Mouse (Mus musculus) kidney, embryonic 14.5 days (tissue): ENCODE measurements around the gene Oser1. TPM values are rescaled to one million over a fixed set of nuclear protein-coding genes. Genes with fewer than 3 reads are reported as not detected.
"Not testable (repeated sequence)": the region's sequence is repeated elsewhere in the genome, so short reads cannot be mapped to it uniquely, and the experiment has no call there.

Source experiments
- ATAC-seq: fragments of 200-750 bp; cut with Nextera tagmentation; 2 replicates; pipeline ENCODE4 v1.8.0; 2017; ENCODE audit warnings: moderate number of reproducible peaks, mild to moderate bottlenecking, moderate TSS enrichment, moderate library complexity; ENCODE audit not compliant: low FRiP score, low TSS enrichment
- H3K27ac ChIP-seq: fragments of 300-500 bp; sonication (generic); 2 replicates; pipeline ENCODE4 v1.5.1; 2014; ENCODE audit warnings: low read depth, mild to moderate bottlenecking, low read length, moderate library complexity, mixed read lengths
- H3K27me3 ChIP-seq: fragments of 300-500 bp; sonication (generic); 2 replicates; pipeline ENCODE4 v1.6.1; 2014; ENCODE audit warnings: mild to moderate bottlenecking, low read length; ENCODE audit not compliant: control insufficient read depth, insufficient read depth
- H3K36me3 ChIP-seq: fragments of 300-500 bp; sonication (generic); 2 replicates; pipeline ENCODE4 v1.6.1; 2014; ENCODE audit warnings: low read length, mixed read lengths; ENCODE audit not compliant: control insufficient read depth, insufficient read depth
- H3K4me1 ChIP-seq: fragments of 300-500 bp; sonication (generic); 2 replicates; pipeline ENCODE4 v1.6.1; 2014; ENCODE audit warnings: low read length, mixed read lengths; ENCODE audit not compliant: control insufficient read depth, insufficient read depth
- H3K4me2 ChIP-seq: fragments of 300-500 bp; sonication (generic); replicated peaks from 2 replicates; pipeline ENCODE4 v1.6.1; 2014; ENCODE audit warnings: low read depth, mild to moderate bottlenecking, low read length
- H3K4me3 ChIP-seq: fragments of 300-500 bp; sonication (generic); 2 replicates; pipeline ENCODE4 v1.5.1; 2014; ENCODE audit warnings: mild to moderate bottlenecking, low read length
- H3K9ac ChIP-seq: fragments of 300-500 bp; sonication (generic); 2 replicates; pipeline ENCODE4 v1.6.1; 2014; ENCODE audit warnings: low read depth, mild to moderate bottlenecking, low read length, moderate library complexity
- H3K9me3 ChIP-seq: fragments of 300-500 bp; sonication (generic); 2 replicates; pipeline ENCODE4 v1.6.1; 2016; ENCODE audit warnings: low read length; ENCODE audit not compliant: control insufficient read depth
- WGBS: fragments of 180-500 bp; shearing (Covaris S2); extraction: QIAGEN DNeasy Blood & Tissue Kit; methylation state at CpG from one replicate; pipeline ENCODE4 v1.1.7; 2014; 5-methylcytosine and 5-hydroxymethylcytosine counted together
- polyA plus RNA-seq: library from polyadenylated mRNA; unstranded; fragments of >200 nt; fragmentation: Nextera tagmentation; extraction: Ambion mirVana; gene quantifications from 2 replicates; pipeline ENCODE4 v1.2.1, GENCODE M21; 2014

Gene Oser1
- polyA plus RNA-seq, 1 experiment from 2014 or later, result 93.3 TPM

DNA sequence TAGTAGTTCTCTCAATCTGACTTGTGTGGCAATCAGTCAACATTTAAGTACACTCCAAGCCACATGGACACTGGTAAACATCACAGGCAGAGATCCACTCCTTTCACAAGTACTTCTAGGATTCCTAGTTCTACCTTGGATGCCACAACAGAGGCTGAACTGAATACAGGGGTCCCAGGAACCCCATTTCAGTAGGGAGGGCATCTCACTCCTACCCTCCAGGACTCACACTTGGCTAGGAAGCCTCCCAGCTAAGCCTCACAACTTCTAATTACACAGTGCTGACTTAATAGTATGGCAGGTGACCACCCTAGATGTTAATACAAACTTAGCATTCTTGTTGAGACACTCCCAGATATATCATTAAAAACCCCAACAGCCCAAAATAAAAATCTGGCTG is 6.7 kb downstream of the Oser1 start:
- H3K27ac ChIP-seq, result no peak overlapping the region
- peak overlapping the region; percentile 94; the same call in 1 of the 2 replicates for H3K9ac ChIP-seq
- H3K4me2 ChIP-seq, result peak overlapping the region; percentile 73
- peak overlapping the region; percentile 98 for H3K4me3 ChIP-seq
- H3K4me1 ChIP-seq, result peaks cover 15% of the 10 kb centered on the region
- peaks cover 15% of the 10 kb centered on the region; the same call in 1 of the 2 replicates for H3K36me3 ChIP-seq
- no peaks in the 10 kb centered on the region for H3K9me3 ChIP-seq
- no peak for ATAC-seq
- H3K27me3 ChIP-seq, result no peaks in the 10 kb centered on the region

DNA sequence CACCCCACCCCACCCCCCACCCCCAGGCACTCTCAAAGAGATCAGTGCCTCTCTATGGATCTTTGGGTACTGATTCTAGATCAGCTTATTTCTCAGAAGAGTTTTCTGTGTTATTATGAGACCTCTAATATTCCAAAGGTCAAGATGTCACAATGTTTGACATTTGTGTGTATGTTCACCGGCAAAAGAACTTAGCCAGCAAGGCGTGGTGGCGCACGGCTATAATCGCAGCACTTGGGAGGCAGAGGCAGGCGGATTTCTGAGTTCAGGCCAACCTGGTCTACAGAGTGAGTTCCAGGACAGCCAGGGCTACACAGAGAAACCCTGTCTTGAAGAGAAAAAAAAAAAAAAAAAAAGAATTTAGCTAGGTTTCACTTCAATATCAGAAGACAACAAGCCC is 7.5 kb downstream of the Oser1 start:
- Histone ChIP-seq H3K9me3 (no peaks in the 10 kb centered on the region), H3K36me3 (peaks cover 23% of the 10 kb centered on the region)
- 96% methylated on average over 6 of the region's 6 CpGs for WGBS

DNA sequence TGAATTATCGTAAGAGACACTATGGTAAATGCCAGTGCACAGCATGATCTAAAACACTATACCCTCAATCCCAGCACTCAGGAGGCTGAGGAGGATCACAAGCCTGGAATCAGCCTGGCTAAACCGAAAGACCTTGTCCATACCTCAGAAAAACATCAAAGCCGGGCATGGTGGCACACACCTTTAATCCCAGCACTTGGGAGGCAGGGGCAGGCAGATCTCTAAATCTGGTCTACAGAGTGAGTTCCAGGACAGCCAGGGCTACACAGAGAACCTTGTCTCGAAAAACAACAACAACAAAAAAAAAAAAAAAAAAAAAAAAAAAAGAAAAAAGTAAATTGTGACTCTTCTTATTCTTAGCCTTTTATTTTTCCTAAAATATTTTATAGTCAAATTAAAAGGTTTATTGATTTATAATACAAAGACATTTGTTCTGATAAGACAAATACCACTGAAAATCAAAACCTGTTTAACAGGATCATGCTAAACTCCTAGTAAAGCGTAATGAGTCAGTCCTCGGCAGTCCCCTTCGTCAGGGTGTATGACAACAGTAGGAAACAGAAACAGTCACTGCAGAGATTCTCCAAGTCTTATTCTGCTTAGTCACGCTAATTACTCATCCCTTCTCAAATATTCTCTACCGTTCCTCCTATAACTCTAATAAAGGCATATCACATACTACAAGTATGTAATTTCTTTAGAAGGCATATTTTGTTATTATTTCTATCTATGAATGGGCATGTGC is 11.5 kb downstream of the Oser1 start:
- H3K27ac ChIP-seq, result no peak overlapping the region
- no peaks in the 10 kb centered on the region for H3K27me3 ChIP-seq
- WGBS, result 93% methylated on average over 9 of the region's 9 CpGs
- peaks cover 59% of the 10 kb centered on the region for H3K36me3 ChIP-seq
- H3K9me3 ChIP-seq, result no peaks in the 10 kb centered on the region
- H3K4me2 ChIP-seq, result no peak overlapping the region
- no peak for ATAC-seq
- H3K9ac ChIP-seq, result no peak overlapping the region
- no peak overlapping the region for H3K4me3 ChIP-seq
- H3K4me1 ChIP-seq, result peaks cover 7% of the 10 kb centered on the region

More for the DNA sequence above, 7.5 kb downstream of the Oser1 start:
- ATAC-seq, result no peak
- no peak overlapping the region for H3K27ac ChIP-seq
- H3K27me3 ChIP-seq, result no peaks in the 10 kb centered on the region
- no peak overlapping the region for H3K4me3 ChIP-seq
- no peak overlapping the region for H3K4me2 ChIP-seq
- no peak overlapping the region for H3K9ac ChIP-seq
- H3K4me1 ChIP-seq, result peaks cover 15% of the 10 kb centered on the region

DNA sequence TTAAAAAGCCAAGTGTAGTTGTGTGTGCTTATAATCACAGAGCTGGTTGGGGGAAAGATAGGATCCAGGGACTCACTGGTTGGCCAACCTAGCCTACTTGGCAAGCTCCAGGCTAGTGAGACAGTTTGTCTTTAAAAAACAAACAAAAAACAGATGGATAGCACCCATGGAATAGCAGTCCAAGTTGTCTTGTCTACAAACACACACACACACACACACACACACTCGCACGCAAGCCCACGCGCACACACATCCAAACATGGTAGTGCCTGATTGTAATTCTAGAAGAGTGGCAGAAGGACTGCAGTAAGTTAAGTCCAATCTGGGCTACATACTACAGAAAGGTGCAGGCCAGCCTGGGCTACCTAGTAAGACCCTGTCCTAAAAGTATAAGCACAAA is 12.1 kb downstream of the Oser1 start:
- no peak for ATAC-seq
- peaks cover 1% of the 10 kb centered on the region for H3K4me1 ChIP-seq
- no peaks in the 10 kb centered on the region for H3K9me3 ChIP-seq
- 98% methylated on average over 4 of the region's 4 CpGs for WGBS
- no peak overlapping the region for H3K4me2 ChIP-seq
- no peak overlapping the region for H3K27ac ChIP-seq
- no peaks in the 10 kb centered on the region for H3K27me3 ChIP-seq
- H3K36me3 ChIP-seq, result peaks cover 63% of the 10 kb centered on the region
- H3K4me3 ChIP-seq, result no peak overlapping the region
- no peak overlapping the region for H3K9ac ChIP-seq

DNA sequence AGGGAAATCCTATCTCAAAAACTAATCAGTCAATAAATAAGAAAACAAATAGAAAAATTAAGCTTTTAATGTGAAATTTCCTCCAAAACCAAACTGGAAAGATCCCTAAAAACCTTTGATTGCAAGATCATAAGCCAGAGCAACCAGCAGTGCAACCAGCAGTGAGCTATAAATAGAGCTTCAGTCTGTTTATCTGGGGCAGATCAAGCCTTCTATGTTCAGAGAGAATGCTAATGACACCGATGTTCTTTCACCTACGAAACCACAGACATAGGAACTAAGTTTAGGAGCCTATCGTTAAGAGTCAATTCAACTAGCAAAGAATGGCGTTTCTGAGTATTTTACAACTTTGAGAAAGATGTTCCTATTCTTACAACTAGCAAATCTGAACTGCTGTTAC is 12.7 kb downstream of the Oser1 start:
- ATAC-seq, result no peak
- Histone ChIP-seq H3K27ac (no peak overlapping the region), H3K4me3 (no peak overlapping the region), H3K4me2 (no peak overlapping the region), H3K9ac (no peak overlapping the region), H3K9me3 (no peaks in the 10 kb centered on the region), H3K36me3 (peaks cover 69% of the 10 kb centered on the region), H3K4me1 (no peaks in the 10 kb centered on the region), H3K27me3 (no peaks in the 10 kb centered on the region)
- 86% methylated on average over 4 of the region's 4 CpGs for WGBS

DNA sequence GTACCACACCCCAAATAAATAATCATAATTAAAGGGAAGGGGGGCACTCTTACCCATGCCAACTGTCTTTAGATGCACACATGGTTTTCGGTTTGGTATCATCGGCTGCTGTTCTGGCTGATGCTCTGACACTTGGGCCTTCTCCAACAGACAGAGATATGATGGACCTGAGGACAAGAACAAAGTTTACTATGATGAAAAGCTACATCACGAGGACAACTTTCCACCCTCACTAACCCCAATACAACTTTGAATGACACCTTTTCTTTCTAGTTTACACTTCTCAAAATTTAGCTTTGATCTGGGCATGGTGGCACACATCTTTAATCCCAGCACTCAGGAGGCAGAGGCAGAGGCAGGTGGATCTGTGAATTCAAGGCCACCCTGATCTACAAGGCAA is 13.2 kb downstream of the Oser1 start:
- 93% methylated on average over 3 of the region's 3 CpGs for WGBS
- not testable (repeated sequence) for ATAC-seq, H3K9ac ChIP-seq, H3K27me3 ChIP-seq, H3K27ac ChIP-seq, H3K4me1 ChIP-seq, H3K9me3 ChIP-seq, H3K4me2 ChIP-seq, H3K4me3 ChIP-seq
- H3K36me3 ChIP-seq, result peaks cover 69% of the 10 kb centered on the region

DNA sequence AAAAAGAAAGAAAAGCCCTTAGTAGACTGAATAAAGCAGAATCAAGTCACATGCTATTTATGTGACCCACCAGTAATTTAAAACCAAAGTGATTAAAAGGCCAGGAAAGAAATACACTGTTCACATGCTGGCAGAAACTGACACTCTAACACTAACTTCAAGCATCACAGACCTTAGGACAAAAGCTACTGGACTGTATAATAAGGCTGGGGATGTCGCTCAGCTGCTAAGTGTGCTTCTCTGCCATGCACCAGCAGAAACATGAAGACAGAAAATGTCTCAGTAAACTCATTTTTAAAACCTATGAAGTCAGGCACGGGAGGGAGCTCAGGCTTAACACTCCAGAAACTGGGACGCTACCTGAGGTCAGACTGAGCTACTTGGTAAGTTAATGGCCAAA is 14.3 kb downstream of the Oser1 start:
- Histone ChIP-seq H3K36me3 (peaks cover 69% of the 10 kb centered on the region), H3K9me3 (no peaks in the 10 kb centered on the region), H3K4me2 (no peak overlapping the region), H3K4me1 (no peaks in the 10 kb centered on the region), H3K9ac (no peak overlapping the region), H3K27me3 (no peaks in the 10 kb centered on the region), H3K4me3 (no peak overlapping the region), H3K27ac (no peak overlapping the region)
- WGBS, result 70% methylated on average over 3 of the region's 3 CpGs
- ATAC-seq, result no peak

DNA sequence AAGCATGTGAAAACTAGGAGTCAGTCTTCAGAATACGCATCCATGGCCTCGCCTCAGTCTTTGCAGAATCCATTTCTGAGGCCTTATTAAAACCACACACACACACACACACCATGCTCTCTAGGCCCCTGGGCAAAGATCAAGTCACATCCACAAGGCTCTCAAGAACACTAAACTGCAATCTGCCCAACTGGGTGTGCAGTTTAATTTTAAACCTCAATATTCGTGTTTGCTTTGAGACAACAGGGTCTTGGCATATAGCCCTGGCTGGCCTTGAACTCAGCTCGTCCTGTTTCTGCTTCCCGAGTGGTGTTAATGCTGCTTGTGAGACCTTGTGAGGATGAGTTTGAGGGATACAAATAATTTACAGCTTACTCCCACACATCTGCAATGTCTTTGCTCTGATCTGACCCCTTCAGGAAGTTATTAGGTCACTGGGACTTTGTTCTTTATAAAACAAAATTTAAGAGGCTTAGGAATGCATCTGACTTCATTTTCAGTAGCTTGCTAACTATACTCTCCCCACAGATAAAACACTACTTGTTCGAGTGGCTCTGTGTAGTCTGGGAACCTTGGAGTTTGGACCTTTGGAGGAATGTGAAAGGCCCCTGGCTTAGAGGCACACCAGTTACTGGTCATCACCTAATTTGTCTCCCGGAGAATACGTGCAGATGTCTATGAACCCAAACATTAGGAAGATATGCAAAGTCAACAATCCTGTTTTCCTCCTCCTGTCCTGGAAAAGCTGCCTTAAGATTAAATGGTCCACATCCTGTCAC is 20.3 kb downstream of the Oser1 start:
- H3K4me1 ChIP-seq, result no peaks in the 10 kb centered on the region
- WGBS, result 69% methylated on average over 8 of the region's 8 CpGs
- H3K9me3 ChIP-seq, result no peaks in the 10 kb centered on the region
- no peak for ATAC-seq
- H3K4me3 ChIP-seq, result no peak overlapping the region
- no peak overlapping the region for H3K4me2 ChIP-seq
- peaks cover 26% of the 10 kb centered on the region for H3K36me3 ChIP-seq
- H3K9ac ChIP-seq, result no peak overlapping the region
- H3K27me3 ChIP-seq, result no peaks in the 10 kb centered on the region
- no peak overlapping the region for H3K27ac ChIP-seq

DNA sequence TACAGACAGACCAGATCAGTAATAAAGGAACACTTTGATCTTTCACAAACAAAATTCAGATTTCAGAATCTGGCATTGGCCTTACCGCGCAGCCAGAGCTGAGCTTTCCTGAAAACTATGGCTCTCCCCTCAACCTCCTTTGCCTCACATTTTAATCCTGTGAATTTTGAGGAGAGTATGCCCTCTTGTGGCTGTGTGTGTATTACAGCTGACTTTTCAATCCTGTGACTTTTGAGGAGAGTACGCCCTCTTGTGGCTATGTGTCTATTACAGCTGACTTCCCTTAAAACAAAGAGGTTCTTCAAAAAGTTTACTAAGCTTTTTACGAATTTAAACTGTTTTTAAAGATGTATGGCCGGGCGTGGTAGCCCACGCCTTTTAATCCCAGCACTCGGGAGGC is 23.3 kb downstream of the Oser1 start:
- H3K4me2 ChIP-seq, result no peak overlapping the region
- ATAC-seq, result 0 out of 2 replicates have a peak, but pooled peaks have one; percentile 14
- no peak overlapping the region for H3K4me3 ChIP-seq
- no peaks in the 10 kb centered on the region for H3K9me3 ChIP-seq
- no peaks in the 10 kb centered on the region for H3K27me3 ChIP-seq
- H3K9ac ChIP-seq, result no peak overlapping the region
- H3K27ac ChIP-seq, result no peak overlapping the region
- H3K4me1 ChIP-seq, result 0 out of 2 replicates have a peak, but pooled peaks cover 2% of the 10 kb centered on the region
- 9% methylated on average over 8 of the region's 8 CpGs for WGBS
- peaks cover 3% of the 10 kb centered on the region; the same call in 1 of the 2 replicates for H3K36me3 ChIP-seq
